8 mouse cellular contexts compared by ENCODE assay signal in genomic region chr8:95832603-95833434, GRCm38 (mm10). TPM values are rescaled to one million over a fixed set of nuclear protein-coding genes. Genes with fewer than 3 reads are reported as not detected.
DNase-seq lines count a peak whose midpoint lies in the region; ATAC-seq lines count a peak whose summit lies in the region.

No protein-coding gene starts in this region.

- peak; percentile 80 for ATAC-seq in inflammation-experienced regulatory T-cells, adult 6 months
- peak; percentile 86 for ATAC-seq in megakaryocyte progenitor cell, adult 5-6 weeks (replicated peaks; ENCODE audit: poor library complexity)

- DNase-seq in adrenal gland, adult (ENCODE audit: inconsistent age in 2 of 2, low spot score in 1 of 2), result peak; percentile 77 to 95
- peak; percentile 96 for DNase-seq in embryo, embryonic 10.5 days (ENCODE audit: low spot score)
- DNase-seq in gastrocnemius, postnatal 14 days, result peak; percentile 73
- peak; percentile 51 to 94 for DNase-seq in left cerebral cortex, adult 9 months (ENCODE audit: low spot score in 2 of 2)
- peak; percentile 74 for DNase-seq in right cerebral cortex, postnatal 14 days
- DNase-seq in urinary bladder, postnatal 25 days (ENCODE audit: low spot score), result peak; percentile 71

- intact Hi-C loops in gastrocnemius, postnatal 14 days (cut with DNase I; ENCODE audit: low total_unique reads), result loop anchor here (5.0 kb wide), 1 partner anchor 56 kb away; no protein-coding TSS in a partner anchor

RNA-seq across cellular contexts. Expression of gene Sap18b, which starts 7.7 kb away (rescaled TPM):
- 10 to 100 TPM; 78.3 to 88.9 TPM for total RNA-seq in gastrocnemius, postnatal 14 days (2021)
- 100 to 1,000 TPM; 257 to 291 (median 281) TPM for polyA plus RNA-seq in inflammation-experienced regulatory T-cells, adult 6 months (2017; shearing (Covaris generic))
- 126 and 160 TPM in 2 replicates for total RNA-seq in megakaryocyte progenitor cell, adult 5-6 weeks (2015)
- total RNA-seq in megakaryocyte progenitor cell, adult 5-6 weeks (2017), result 314 and 323 TPM in 2 replicates

RNA-seq across cellular contexts. Expression of gene Slc38a7, which starts 20.5 kb away (rescaled TPM):
- 1 to 10 TPM; 5.6 to 5.8 TPM for total RNA-seq in gastrocnemius, postnatal 14 days (2021)
- 1 to 10 TPM; 4.1 to 9.2 (median 6.9) TPM for polyA plus RNA-seq in inflammation-experienced regulatory T-cells, adult 6 months (2017; shearing (Covaris generic))
- 6.4 and 6.8 TPM in 2 replicates for total RNA-seq in megakaryocyte progenitor cell, adult 5-6 weeks (2015)
- 4.2 and 5.1 TPM in 2 replicates for total RNA-seq in megakaryocyte progenitor cell, adult 5-6 weeks (2017)

RNA-seq across cellular contexts. Expression of gene Cnot1, which starts 25.6 kb away (rescaled TPM):
- total RNA-seq in gastrocnemius, postnatal 14 days (2021), result 10 to 100 TPM; 59.6 to 62.9 TPM
- polyA plus RNA-seq in inflammation-experienced regulatory T-cells, adult 6 months (2017; shearing (Covaris generic)), result 10 to 100 TPM; 88.9 to 95.1 (median 94.7) TPM
- total RNA-seq in megakaryocyte progenitor cell, adult 5-6 weeks (2015), result 210 and 287 TPM in 2 replicates
- total RNA-seq in megakaryocyte progenitor cell, adult 5-6 weeks (2017), result 104 and 139 TPM in 2 replicates

RNA-seq across cellular contexts. Expression of gene Got2, which starts 55.5 kb away (rescaled TPM):
- 100 to 1,000 TPM; 335 to 396 TPM for total RNA-seq in gastrocnemius, postnatal 14 days (2021)
- polyA plus RNA-seq in inflammation-experienced regulatory T-cells, adult 6 months (2017; shearing (Covaris generic)), result 100 to 1,000 TPM in 2 of 3 experiments, 10 to 100 TPM in 1; 67.0 to 136 (median 118) TPM
- total RNA-seq in megakaryocyte progenitor cell, adult 5-6 weeks (2015), result 138 and 157 TPM in 2 replicates
- 116 and 132 TPM in 2 replicates for total RNA-seq in megakaryocyte progenitor cell, adult 5-6 weeks (2017)

Comparison
In these comparisons a context has a peak if more than half of its experiments do, and no peak if none do; other contexts are left out.
1. Peak in every context shown above with its lines: DNase-seq and ATAC-seq.